Mouse (Mus musculus): ENCODE results near the gene Cd37. TPM values are rescaled to one million over a fixed set of nuclear protein-coding genes. Genes with fewer than 3 reads are reported as not detected.

Gene Cd37
- total and polyA plus RNA-seq, 3 experiments = 3.1 to 21.2 (median 4.3) TPM

DNA sequence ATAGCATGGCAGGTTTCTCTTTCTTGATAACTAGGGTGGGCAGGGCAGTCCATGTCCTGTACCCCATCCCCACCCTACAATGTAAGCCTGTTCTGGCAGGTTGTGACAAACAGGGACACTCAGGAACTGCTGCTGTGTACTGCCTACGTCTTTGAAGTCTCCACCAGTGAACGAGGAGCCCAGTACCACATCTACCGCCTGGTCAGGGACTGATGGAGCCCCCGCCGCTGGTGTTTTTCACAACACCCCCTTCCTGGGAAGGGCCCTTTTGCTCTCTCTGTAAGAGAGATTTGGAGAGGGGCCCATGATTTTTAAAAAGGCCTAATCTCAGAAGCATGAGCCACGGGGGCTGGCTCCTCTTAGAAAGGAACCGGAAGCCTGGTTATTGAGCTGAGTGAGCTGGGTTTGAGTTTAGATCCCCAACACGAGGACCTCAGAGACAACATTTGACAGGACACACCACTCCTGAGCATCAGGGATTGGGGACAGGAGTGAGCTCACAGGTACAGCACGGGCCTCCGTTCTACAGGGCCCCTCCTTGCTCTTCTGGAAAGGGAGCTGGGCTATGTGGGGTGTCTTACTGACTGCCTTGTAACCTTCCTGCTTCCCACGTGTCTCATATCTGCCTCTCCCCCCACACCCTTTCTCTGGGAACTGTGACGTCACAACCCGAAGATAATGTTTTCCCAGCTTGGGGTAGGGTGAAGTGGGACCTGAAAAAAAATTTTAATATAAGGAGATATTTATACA is 6.0 kb downstream of the Cd37 start:
- intact Hi-C loops (cut with DNase I) = no loop called here
- Histone ChIP-seq H3K79me2 (replicated peaks; ENCODE audit: control insufficient read depth, insufficient read depth, low read length) (no peaks in the 10 kb centered on the region), H3K36me3 (ENCODE audit: control insufficient read depth, insufficient read depth, low read length) (no peaks in the 10 kb centered on the region), H3K4me3 (no peak overlapping the region), H3K4me1 (ENCODE audit: control insufficient read depth, insufficient read depth, low read length) (peaks cover 6% of the 10 kb centered on the region), H3K9ac (ENCODE audit: low read depth, low read length) (no peak overlapping the region), H3K27me3 (ENCODE audit: control insufficient read depth, insufficient read depth, low read length) (no peaks in the 10 kb centered on the region), H3K27ac (no peak overlapping the region)
- no peak for DNase-seq
- TF ChIP-seq POLR2A (IDR thresholded peaks at IDR 0.05; ENCODE audit: insufficient read depth, low read depth, low read length) = no peak
- TF ChIP-seq EP300 (IDR thresholded peaks at IDR 0.05; ENCODE audit: insufficient read depth, low read depth, low read length) = no peak
- no peak for TF ChIP-seq CTCF (IDR thresholded peaks at IDR 0.05)
- 59% methylated on average over 13 of the region's 13 CpGs for WGBS

DNA sequence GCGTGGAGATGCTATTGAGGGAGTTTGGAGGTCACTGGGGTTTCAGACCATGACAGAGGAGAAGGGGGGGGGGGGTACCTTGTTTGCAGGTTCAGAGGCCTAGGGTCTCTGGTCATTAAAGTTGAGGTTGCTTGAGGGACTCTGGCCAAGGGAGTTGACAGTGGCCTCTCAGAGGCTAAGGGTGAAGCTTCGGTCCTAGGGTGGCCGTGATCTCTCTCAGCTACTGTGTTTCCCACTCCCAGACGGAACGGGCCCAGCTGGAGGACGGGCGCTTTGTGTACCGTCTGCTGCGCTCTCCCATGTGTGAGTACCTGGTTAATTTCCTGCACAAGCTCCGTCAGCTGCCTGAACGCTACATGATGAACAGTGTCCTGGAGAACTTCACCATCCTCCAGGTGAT is 7.0 kb downstream of the Cd37 start:
- peaks cover 6% of the 10 kb centered on the region for H3K4me1 ChIP-seq (ENCODE audit: control insufficient read depth, insufficient read depth, low read length)

DNA sequence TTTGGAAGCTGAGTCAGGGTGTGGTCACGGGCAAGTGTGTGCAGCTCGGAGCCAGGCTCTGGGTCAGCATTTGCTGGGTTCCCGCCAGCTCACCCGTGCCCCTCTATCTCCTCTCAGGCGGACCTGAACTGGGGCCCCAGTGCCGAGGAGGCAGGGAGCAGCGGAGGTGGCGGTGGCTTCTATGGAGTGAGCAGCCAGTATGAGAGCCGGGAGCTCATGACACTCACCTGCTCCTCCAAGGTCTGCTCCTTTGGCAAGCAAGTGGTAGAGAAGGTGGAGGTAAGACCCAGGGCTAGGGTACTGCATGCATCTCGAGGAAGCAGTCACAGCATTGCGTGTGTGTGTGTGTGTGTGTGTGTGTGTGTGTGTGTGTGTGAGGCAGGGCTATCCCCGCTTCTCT is 7.7 kb downstream of the Cd37 start:
- Histone ChIP-seq H3K4me1 (ENCODE audit: control insufficient read depth, insufficient read depth, low read length) (peaks cover 6% of the 10 kb centered on the region), H3K36me3 (ENCODE audit: control insufficient read depth, insufficient read depth, low read length) (no peaks in the 10 kb centered on the region), H3K4me3 (no peak overlapping the region), H3K9ac (ENCODE audit: low read depth, low read length) (no peak overlapping the region), H3K27me3 (ENCODE audit: control insufficient read depth, insufficient read depth, low read length) (no peaks in the 10 kb centered on the region), H3K79me2 (replicated peaks; ENCODE audit: control insufficient read depth, insufficient read depth, low read length) (no peaks in the 10 kb centered on the region), H3K27ac (no peak overlapping the region)
- intact Hi-C loops (cut with DNase I) = no loop called here
- no peak for TF ChIP-seq POLR2A (IDR thresholded peaks at IDR 0.05; ENCODE audit: insufficient read depth, low read depth, low read length)
- no peak for TF ChIP-seq EP300 (IDR thresholded peaks at IDR 0.05; ENCODE audit: insufficient read depth, low read depth, low read length)
- TF ChIP-seq CTCF (IDR thresholded peaks at IDR 0.05) = no peak
- WGBS = 84% methylated on average over 12 of the region's 12 CpGs
- no peak for DNase-seq

More for the DNA sequence above, 7.0 kb downstream of the Cd37 start:
- Histone ChIP-seq H3K79me2 (replicated peaks; ENCODE audit: control insufficient read depth, insufficient read depth, low read length) (no peaks in the 10 kb centered on the region), H3K4me3 (no peak overlapping the region), H3K27me3 (ENCODE audit: control insufficient read depth, insufficient read depth, low read length) (no peaks in the 10 kb centered on the region), H3K36me3 (ENCODE audit: control insufficient read depth, insufficient read depth, low read length) (no peaks in the 10 kb centered on the region), H3K27ac (no peak overlapping the region), H3K9ac (ENCODE audit: low read depth, low read length) (no peak overlapping the region)
- intact Hi-C loops (cut with DNase I) = no loop called here
- WGBS = 93% methylated on average over 11 of the region's 11 CpGs
- no peak for DNase-seq
- TF ChIP-seq POLR2A (IDR thresholded peaks at IDR 0.05; ENCODE audit: insufficient read depth, low read depth, low read length) = no peak
- no peak for TF ChIP-seq CTCF (IDR thresholded peaks at IDR 0.05)
- TF ChIP-seq EP300 (IDR thresholded peaks at IDR 0.05; ENCODE audit: insufficient read depth, low read depth, low read length) = no peak

DNA sequence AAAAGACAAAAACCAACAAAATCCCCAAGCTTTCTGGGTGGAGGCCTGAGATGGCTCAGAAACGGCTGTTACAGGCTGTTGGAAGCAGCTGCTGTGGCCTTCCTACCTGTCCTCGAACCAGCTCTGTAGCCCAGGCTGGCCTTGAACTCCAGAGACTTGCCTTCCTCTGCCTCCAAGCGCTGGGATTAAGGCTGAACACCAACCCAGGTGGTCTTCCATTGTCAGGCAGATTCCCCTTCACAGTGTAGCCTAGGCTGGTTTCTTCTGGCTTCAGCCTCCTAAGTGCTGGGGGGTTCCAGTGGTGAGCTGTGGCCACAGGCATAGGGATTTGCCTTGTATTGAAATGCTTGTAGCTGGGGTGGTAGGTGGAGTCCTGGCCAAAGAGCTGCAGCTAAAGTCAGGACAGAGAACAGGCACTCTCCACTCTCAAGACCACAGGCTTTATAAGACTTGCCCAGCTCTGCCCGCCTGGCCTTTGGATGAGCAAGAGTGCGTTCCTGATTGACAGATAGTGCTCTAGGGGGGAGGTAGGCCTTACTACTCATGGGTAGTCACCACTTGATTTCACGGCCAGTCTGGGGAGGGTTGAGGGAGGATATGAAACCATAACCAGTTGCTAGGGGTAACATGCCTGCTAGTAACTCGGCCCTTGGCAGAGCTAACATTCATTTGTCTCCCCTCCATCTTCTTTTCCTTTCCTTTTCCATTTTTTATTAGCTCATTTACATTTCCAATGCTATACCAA is 9.3 kb downstream of the Cd37 start:
- DNase-seq = no peak
- intact Hi-C loops (cut with DNase I) = no loop called here
- no peak for TF ChIP-seq CTCF (IDR thresholded peaks at IDR 0.05)
- no peak for TF ChIP-seq POLR2A (IDR thresholded peaks at IDR 0.05; ENCODE audit: insufficient read depth, low read depth, low read length)
- TF ChIP-seq EP300 (IDR thresholded peaks at IDR 0.05; ENCODE audit: insufficient read depth, low read depth, low read length) = no peak
- H3K27ac ChIP-seq = no peak overlapping the region
- peaks cover 3% of the 10 kb centered on the region for H3K4me1 ChIP-seq (ENCODE audit: control insufficient read depth, insufficient read depth, low read length)
- H3K27me3 ChIP-seq (ENCODE audit: control insufficient read depth, insufficient read depth, low read length) = no peaks in the 10 kb centered on the region
- 84% methylated on average over 7 of the region's 7 CpGs for WGBS
- no peaks in the 10 kb centered on the region for H3K36me3 ChIP-seq (ENCODE audit: control insufficient read depth, insufficient read depth, low read length)
- no peak overlapping the region for H3K4me3 ChIP-seq
- H3K79me2 ChIP-seq (replicated peaks; ENCODE audit: control insufficient read depth, insufficient read depth, low read length) = no peaks in the 10 kb centered on the region
- no peak overlapping the region for H3K9ac ChIP-seq (ENCODE audit: low read depth, low read length)

DNA sequence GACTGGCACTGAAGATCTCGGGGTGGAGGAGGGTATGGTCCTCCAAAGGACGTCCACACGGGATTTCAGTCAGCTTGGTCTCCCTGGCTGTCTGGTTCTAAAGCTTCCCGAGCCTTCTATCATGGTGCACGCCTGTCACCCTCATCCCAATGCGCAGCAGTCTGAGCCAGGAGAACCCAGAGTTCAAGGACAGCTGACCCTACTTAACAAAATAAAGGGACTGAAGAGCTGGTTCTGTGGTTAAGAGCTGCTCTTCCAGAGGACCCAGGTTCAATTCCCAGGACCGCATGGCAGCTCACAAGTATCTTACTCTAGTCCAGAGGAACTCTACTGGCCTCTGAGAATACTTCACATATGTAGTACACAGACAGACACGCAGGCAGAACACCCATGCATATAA is 9.9 kb downstream of the Cd37 start:
- Histone ChIP-seq H3K27me3 (ENCODE audit: control insufficient read depth, insufficient read depth, low read length) (no peaks in the 10 kb centered on the region), H3K9ac (ENCODE audit: low read depth, low read length) (no peak overlapping the region), H3K79me2 (replicated peaks; ENCODE audit: control insufficient read depth, insufficient read depth, low read length) (no peaks in the 10 kb centered on the region), H3K4me3 (no peak overlapping the region), H3K36me3 (ENCODE audit: control insufficient read depth, insufficient read depth, low read length) (no peaks in the 10 kb centered on the region), H3K4me1 (ENCODE audit: control insufficient read depth, insufficient read depth, low read length) (peaks cover 2% of the 10 kb centered on the region; the same call in 1 of the 2 replicates), H3K27ac (no peak overlapping the region)
- intact Hi-C loops (cut with DNase I) = no loop called here
- WGBS = 92% methylated on average over 8 of the region's 8 CpGs
- no peak for DNase-seq
- TF ChIP-seq POLR2A (IDR thresholded peaks at IDR 0.05; ENCODE audit: insufficient read depth, low read depth, low read length) (no peak), EP300 (IDR thresholded peaks at IDR 0.05; ENCODE audit: insufficient read depth, low read depth, low read length) (no peak), CTCF (IDR thresholded peaks at IDR 0.05) (no peak)

DNA sequence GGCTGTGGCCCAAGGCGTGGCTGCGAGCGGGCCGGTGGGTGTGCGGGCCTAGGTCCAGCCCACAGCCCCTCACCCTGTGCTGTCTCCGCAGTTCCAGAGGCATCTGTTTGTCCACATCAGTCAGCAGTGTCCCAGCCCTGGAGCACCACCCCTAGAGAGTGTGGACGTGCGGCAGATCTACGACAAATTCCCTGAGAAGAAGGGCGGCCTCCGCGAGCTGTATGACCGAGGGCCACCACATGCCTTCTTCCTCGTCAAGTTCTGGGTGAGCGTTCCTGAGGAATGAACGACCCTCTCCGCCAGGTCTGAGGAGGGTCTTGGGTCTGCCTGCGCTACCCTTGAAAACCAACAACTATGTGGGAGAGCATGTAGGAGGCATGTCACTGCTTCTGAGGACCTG is 10.4 kb downstream of the Cd37 start:
- Histone ChIP-seq H3K4me1 (ENCODE audit: control insufficient read depth, insufficient read depth, low read length) (no peaks in the 10 kb centered on the region), H3K36me3 (ENCODE audit: control insufficient read depth, insufficient read depth, low read length) (no peaks in the 10 kb centered on the region), H3K79me2 (replicated peaks; ENCODE audit: control insufficient read depth, insufficient read depth, low read length) (no peaks in the 10 kb centered on the region), H3K27ac (no peak overlapping the region), H3K27me3 (ENCODE audit: control insufficient read depth, insufficient read depth, low read length) (no peaks in the 10 kb centered on the region), H3K9ac (ENCODE audit: low read depth, low read length) (no peak overlapping the region), H3K4me3 (no peak overlapping the region)
- 94% methylated on average over 18 of the region's 18 CpGs for WGBS
- intact Hi-C loops (cut with DNase I) = no loop called here
- no peak for TF ChIP-seq CTCF (IDR thresholded peaks at IDR 0.05)
- TF ChIP-seq EP300 (IDR thresholded peaks at IDR 0.05; ENCODE audit: insufficient read depth, low read depth, low read length) = no peak
- TF ChIP-seq POLR2A (IDR thresholded peaks at IDR 0.05; ENCODE audit: insufficient read depth, low read depth, low read length) = no peak
- DNase-seq = no peak

Measured in heart, adult 2 months (tissue).